Mouse (Mus musculus) ES-Bruce4 (cell line): Measurements from ENCODE around the gene Pigf. TPM values are rescaled to one million over a fixed set of nuclear protein-coding genes. Genes with fewer than 3 reads are reported as not detected.

Source experiments
- H3K27ac ChIP-seq: 2 replicates; pipeline ENCODE4 v1.5.1; 2012; ENCODE audit warnings: low read length, inconsistent platforms; ENCODE audit not compliant: insufficient read depth
- H3K27me3 ChIP-seq: 2 replicates; pipeline ENCODE4 v1.6.1; 2012; ENCODE audit warnings: mild to moderate bottlenecking, low read length, inconsistent platforms; ENCODE audit not compliant: control insufficient read depth, poor library complexity, insufficient read depth, severe bottlenecking
- H3K36me3 ChIP-seq: 2 replicates; pipeline ENCODE4 v1.6.1; 2012; ENCODE audit warnings: inconsistent platforms, mild to moderate bottlenecking, low read length, moderate library complexity; ENCODE audit not compliant: control insufficient read depth, poor library complexity, insufficient read depth, severe bottlenecking
- H3K4me1 ChIP-seq: one replicate; pipeline ENCODE4 v1.8.1; 2011; ENCODE audit warnings: low read length; ENCODE audit not compliant: control insufficient read depth, insufficient read depth
- H3K4me3 ChIP-seq: 2 replicates; pipeline ENCODE4 v1.5.1; 2011; ENCODE audit warnings: low read depth, mild to moderate bottlenecking, low read length
- H3K9ac ChIP-seq: 2 replicates; pipeline ENCODE4 v1.6.1; 2012; ENCODE audit warnings: low read depth, mild to moderate bottlenecking, inconsistent platforms; ENCODE audit not compliant: poor library complexity, severe bottlenecking
- H3K9me3 ChIP-seq: replicated peaks from 2 replicates; pipeline ENCODE4 v1.6.1; 2012; ENCODE audit warnings: mild to moderate bottlenecking, low read length, inconsistent platforms; ENCODE audit not compliant: control insufficient read depth, poor library complexity, insufficient read depth, severe bottlenecking
- CTCF ChIP-seq: IDR thresholded peaks from one replicate; pipeline ENCODE4 v1.8.1; 2011; ENCODE audit warnings: low read depth, low read length
- EP300 ChIP-seq: IDR thresholded peaks from 2 replicates; pipeline ENCODE4 v1.6.1; 2011; ENCODE audit warnings: low read depth, low read length; ENCODE audit not compliant: insufficient read depth
- POLR2A ChIP-seq: IDR thresholded peaks from one replicate; pipeline ENCODE4 v1.8.1; 2011; ENCODE audit warnings: low read length; ENCODE audit not compliant: insufficient read depth
- polyA plus RNA-seq: library from polyadenylated mRNA; stranded (reverse); fragments of >200 nt; gene quantifications from 2 replicates; pipeline ENCODE4 v1.2.4, GENCODE M21; 2011; ENCODE audit warnings: low read depth; ENCODE audit not compliant: missing spikeins, insufficient read depth, insufficient read length

Gene Pigf
- polyA plus RNA-seq, 1 experiment = 58.3 TPM

GRCm38 (mm10) chr17:87053921-87054320 is 28.7 kb upstream of the Pigf start:
- no peak for TF ChIP-seq EP300
- no peak for TF ChIP-seq POLR2A
- no peak for TF ChIP-seq CTCF
- no peak overlapping the region for H3K4me3 ChIP-seq

GRCm38 (mm10) chr17:87052432-87052831 is 27.2 kb upstream of the Pigf start:
- Histone ChIP-seq H3K9ac (no peak overlapping the region), H3K36me3 (no peaks in the 10 kb centered on the region), H3K4me3 (no peak overlapping the region), H3K27me3 (no peaks in the 10 kb centered on the region), H3K9me3 (no peaks in the 10 kb centered on the region), H3K27ac (no peak overlapping the region), H3K4me1 (no peaks in the 10 kb centered on the region)
- TF ChIP-seq CTCF (no peak), EP300 (no peak), POLR2A (no peak)

More at GRCm38 (mm10) chr17:87053921-87054320, 28.7 kb upstream of the Pigf start:
- no peak overlapping the region for H3K9ac ChIP-seq
- H3K27ac ChIP-seq = no peak overlapping the region
- H3K9me3 ChIP-seq = no peaks in the 10 kb centered on the region
- H3K27me3 ChIP-seq = no peaks in the 10 kb centered on the region
- H3K4me1 ChIP-seq = no peaks in the 10 kb centered on the region
- no peaks in the 10 kb centered on the region for H3K36me3 ChIP-seq

- H3K27ac ChIP-seq = no peak overlapping the region
- no peak overlapping the region for H3K4me3 ChIP-seq
- H3K27me3 ChIP-seq = no peaks in the 10 kb centered on the region
- no peaks in the 10 kb centered on the region for H3K36me3 ChIP-seq
- H3K4me1 ChIP-seq = no peaks in the 10 kb centered on the region
- H3K9ac ChIP-seq = no peak overlapping the region
- no peaks in the 10 kb centered on the region for H3K9me3 ChIP-seq
- TF ChIP-seq CTCF (no peak), POLR2A (no peak), EP300 (no peak)
These were observed 26.4 kb upstream of the Pigf start for GRCm38 (mm10) chr17:87051652-87052051.

- Histone ChIP-seq H3K27ac (no peak overlapping the region), H3K36me3 (no peaks in the 10 kb centered on the region), H3K4me3 (no peak overlapping the region), H3K9ac (no peak overlapping the region), H3K27me3 (no peaks in the 10 kb centered on the region), H3K9me3 (no peaks in the 10 kb centered on the region), H3K4me1 (no peaks in the 10 kb centered on the region)
- no peak for TF ChIP-seq CTCF
- TF ChIP-seq EP300 = no peak
- TF ChIP-seq POLR2A = no peak
These were observed 25.4 kb upstream of the Pigf start for GRCm38 (mm10) chr17:87050469-87051175.

GRCm38 (mm10) chr17:87049696-87050095 is 24.5 kb upstream of the Pigf start:
- H3K36me3 ChIP-seq = no peaks in the 10 kb centered on the region
- H3K27ac ChIP-seq = no peak overlapping the region
- H3K9me3 ChIP-seq = no peaks in the 10 kb centered on the region
- no peaks in the 10 kb centered on the region for H3K27me3 ChIP-seq
- no peak overlapping the region for H3K4me3 ChIP-seq
- no peak for TF ChIP-seq CTCF
- TF ChIP-seq EP300 = no peak
- no peak for TF ChIP-seq POLR2A
- H3K4me1 ChIP-seq = no peaks in the 10 kb centered on the region
- no peak overlapping the region for H3K9ac ChIP-seq

- H3K36me3 ChIP-seq = no peaks in the 10 kb centered on the region
- no peaks in the 10 kb centered on the region for H3K9me3 ChIP-seq
- no peaks in the 10 kb centered on the region for H3K4me1 ChIP-seq
- H3K27ac ChIP-seq = no peak overlapping the region
- H3K27me3 ChIP-seq = no peaks in the 10 kb centered on the region
- no peak for TF ChIP-seq POLR2A
- no peak for TF ChIP-seq EP300
- TF ChIP-seq CTCF = no peak
- H3K4me3 ChIP-seq = no peak overlapping the region
- no peak overlapping the region for H3K9ac ChIP-seq
These were observed 19.6 kb upstream of the Pigf start for GRCm38 (mm10) chr17:87044796-87045195.
